Mouse (Mus musculus): ENCODE measurements around the gene Sval2.

Gene Sval2

DNA sequence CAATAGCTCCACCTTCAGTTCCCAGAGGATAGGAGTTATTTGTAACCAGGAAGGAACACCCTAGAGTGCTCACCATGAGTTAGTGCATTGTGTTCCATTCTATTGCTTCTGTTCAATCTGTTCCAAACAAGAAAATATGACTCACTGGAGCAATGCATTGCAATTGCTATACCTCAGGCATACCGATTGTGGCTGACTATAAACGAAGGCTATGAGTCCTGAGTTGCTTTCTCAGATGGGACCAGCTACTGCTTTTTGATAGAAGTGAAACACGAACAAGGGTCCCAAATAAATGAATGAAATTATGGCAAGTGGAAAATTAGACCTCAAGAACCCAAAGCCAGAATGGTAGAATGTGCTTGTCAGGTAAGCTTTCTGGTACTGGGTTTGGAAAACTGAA lies at the start of gene Sval2:
Gene Sval2, plus strand, starts transcription at position 301 of the 400 bp plus-strand sequence.
- DNase-seq = no peak

DNA sequence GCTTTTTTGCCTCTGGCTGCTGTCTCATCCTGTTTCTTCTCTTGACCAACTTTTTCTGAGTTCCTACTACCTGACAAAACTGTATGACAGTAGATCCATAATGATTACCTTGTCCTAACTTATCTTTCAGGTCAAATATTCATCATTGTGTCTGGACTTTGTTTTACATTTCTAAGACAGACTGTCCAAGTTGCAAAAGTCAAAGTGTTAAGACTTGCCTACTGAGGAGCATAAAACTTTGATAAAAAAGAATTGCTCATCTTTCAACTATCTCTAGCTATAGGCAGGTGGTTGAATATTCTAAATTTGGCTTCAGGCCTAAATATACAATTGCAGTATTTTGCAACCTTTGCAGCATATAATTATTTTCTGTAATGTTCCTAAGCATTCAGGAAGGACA lies 28.7 kb upstream of the Sval2 start:
- DNase-seq = no peak

DNA sequence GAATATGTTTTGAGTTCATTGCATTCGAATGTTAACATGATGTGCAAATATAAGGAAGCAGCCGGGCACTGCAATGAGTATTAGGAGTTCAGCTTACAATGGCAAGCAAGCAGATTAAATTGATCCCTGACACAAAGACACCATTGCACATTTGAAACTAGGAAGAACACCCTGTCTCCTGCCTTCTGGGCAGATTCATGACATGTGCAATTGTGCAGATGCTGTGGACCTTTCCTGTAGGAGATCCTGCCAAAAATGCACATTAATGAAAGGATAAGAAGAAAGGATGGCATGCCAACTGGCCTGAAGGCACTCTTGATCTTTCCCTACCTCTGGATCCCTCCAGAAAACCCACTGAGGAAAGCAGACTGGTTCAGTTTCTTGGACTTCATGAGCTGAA lies 23.3 kb upstream of the Sval2 start:
- no peak for DNase-seq

DNA sequence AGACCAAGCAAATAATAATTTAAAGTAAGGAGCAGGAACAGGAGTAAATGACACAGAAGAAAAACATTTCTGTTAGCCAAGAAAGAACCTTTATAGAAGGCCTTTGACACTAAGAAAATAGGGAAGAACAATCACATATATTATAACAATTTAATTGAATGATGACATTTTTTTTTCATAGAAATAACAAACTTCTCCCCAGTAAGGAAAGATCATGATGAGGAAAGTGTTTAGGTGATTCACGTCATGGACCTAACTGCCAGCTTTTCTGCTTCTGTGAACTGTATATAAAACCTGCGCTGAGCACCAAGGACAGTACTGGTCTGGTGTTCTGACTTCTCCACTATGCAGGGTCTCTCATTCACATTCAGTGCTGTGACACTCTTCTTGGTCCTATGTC lies 5.6 kb upstream of the Sval2 start, which contains the start of gene Pip:
Gene Pip, plus strand, starts transcription at position 301 of the 400 bp plus-strand sequence.
- no peak for DNase-seq

DNA sequence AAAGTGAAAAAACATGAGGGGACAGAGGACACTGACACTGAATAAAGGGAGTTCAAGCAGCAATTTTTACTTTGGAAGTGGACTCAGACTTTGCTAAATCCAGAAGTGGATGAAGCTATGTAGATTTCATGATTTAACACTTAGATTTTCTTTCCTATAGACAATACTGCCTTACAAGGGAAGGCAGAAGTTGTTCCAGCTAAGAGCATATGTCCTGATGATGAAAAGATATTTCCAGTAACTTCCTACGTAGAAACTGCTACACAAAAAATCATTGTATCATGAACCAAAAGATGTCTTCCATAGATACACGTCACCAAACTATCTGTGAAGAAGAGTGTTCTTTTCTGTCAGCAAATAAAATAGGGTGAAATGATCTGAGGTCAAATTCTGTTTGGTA lies 11.2 kb downstream of the Sval2 start:
- DNase-seq = no peak

DNA sequence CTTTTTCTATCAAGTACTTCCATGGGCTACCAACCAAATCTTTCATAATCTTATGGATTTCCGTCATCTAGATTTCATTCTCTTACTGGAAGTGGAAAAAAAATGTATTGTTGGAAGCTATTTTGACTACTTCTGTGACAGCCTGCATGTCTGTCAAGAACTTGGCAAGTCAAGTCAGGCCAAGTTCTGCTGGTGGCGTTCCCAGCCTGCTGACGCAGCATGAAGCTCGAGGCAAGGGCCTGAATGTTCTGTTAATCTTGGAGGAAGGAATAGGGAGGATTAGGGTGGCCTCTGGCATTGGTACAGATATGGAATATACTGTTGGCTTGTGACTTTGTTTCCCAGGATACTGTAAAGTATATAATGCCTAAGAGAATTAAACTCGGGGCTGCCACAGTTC lies 58.8 kb downstream of the Sval2 start:
- no peak for DNase-seq

All from right cerebral cortex, postnatal 4 days (tissue).